ENCODE assay signal across 17 mouse cellular contexts in the genomic region with DNA sequence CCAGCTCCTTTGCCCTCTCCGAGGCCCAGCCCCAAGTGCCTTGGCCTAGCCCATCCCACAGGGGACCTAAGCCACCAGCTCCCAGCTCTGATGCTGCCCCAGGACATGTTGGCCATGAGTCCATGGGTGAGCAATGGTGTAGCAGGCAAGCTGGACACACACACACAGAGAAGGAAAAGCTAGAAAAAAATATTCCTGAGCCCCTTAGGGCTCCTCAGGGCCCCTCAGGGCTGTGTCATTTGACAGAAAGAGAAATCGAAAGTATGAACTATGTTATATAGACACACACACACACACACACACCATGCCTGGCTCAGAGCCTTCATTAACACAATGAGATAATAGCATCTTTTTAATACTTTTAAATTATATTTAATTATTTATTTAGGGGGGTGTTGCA. TPM values are rescaled to one million over a fixed set of nuclear protein-coding genes. Genes with fewer than 3 reads are reported as not detected.
A peak's percentile ranks its signal among the peaks of the same experiment; 100 is the strongest.
DNase-seq lines count a peak whose midpoint lies in the region; ATAC-seq and TF ChIP-seq lines count a peak whose summit lies in the region.
"Had no signal": no experiment of that assay in that cellular context is flagged by ENCODE, and none has a peak within 500 bp of the region (broad histone marks: within the 10 kb centered on the region; RNA-seq: fewer than 3 reads in every experiment).

No protein-coding gene starts in this region.

- H3K4me2 ChIP-seq in heart, embryonic 13.5 days = peak overlapping the region; percentile 18; the same call in 1 of the 2 replicates
- H3K4me2 ChIP-seq in embryonic facial prominence, embryonic 12.5 days (replicated peaks) = peak overlapping the region; percentile 10; the same call in 1 of the 2 replicates
- H3K4me2 ChIP-seq in liver, embryonic 12.5 days = peak overlapping the region; percentile 96
- H3K4me2 ChIP-seq: embryonic facial prominence, embryonic 15.5 days; midbrain, embryonic 15.5 days had no signal

- peaks cover 35% of the 10 kb centered on the region; the same call in 1 of the 2 replicates for H3K27me3 ChIP-seq in heart, embryonic 13.5 days (replicated peaks)
- H3K27me3 ChIP-seq in embryonic facial prominence, embryonic 12.5 days = peaks cover 17% of the 10 kb centered on the region
- H3K27me3 ChIP-seq in liver, embryonic 12.5 days (replicated peaks) = 0 out of 2 replicates have a peak, but pooled peaks cover 4% of the 10 kb centered on the region
- H3K27me3 ChIP-seq in cerebellum, adult 2 months (ENCODE audit: control insufficient read depth, insufficient read depth, low read length) = no peaks in the 10 kb centered on the region

- no peak for ATAC-seq in heart, embryonic 13.5 days (ENCODE audit: extremely low read depth, insufficient number of reproducible peaks, low FRiP score, low TSS enrichment)
- ATAC-seq in embryonic facial prominence, embryonic 12.5 days (ENCODE audit: insufficient number of reproducible peaks, insufficient read depth, low FRiP score, low TSS enrichment) = 0 out of 2 replicates have a peak, but pooled peaks have one; percentile 6
- ATAC-seq in liver, embryonic 12.5 days = no peak
- ATAC-seq: intestine, postnatal 0 days; midbrain, embryonic 15.5 days had no signal

- TF ChIP-seq POLR2A in cerebellum, adult 2 months (IDR thresholded peaks at IDR 0.05; ENCODE audit: borderline replicate concordance, insufficient read depth, low read length) = no peak

- TF ChIP-seq CTCF in cerebellum, adult 2 months (IDR thresholded peaks at IDR 0.05; ENCODE audit: borderline replicate concordance, insufficient read depth, low read depth, low read length) = no peak

- DNase-seq in heart, adult 8-10 months (ENCODE audit: low spot score) = no peak
- DNase-seq in CD4-positive, CD25-positive, alpha-beta regulatory T cell, adult 2 months (ENCODE audit: low read depth, low spot score) = peak; percentile 66
- no peak for DNase-seq in cerebellum, adult 2 months
- no peak for DNase-seq in cerebellum, adult 11-12 months
- no peak for DNase-seq in thymus, postnatal 10 days (ENCODE audit: low spot score in 2 of 2)
- DNase-seq: cerebellum, postnatal 14 days; left cerebral cortex, postnatal 4 days; lung, postnatal 36 days had no signal

- peaks cover 22% of the 10 kb centered on the region for H3K4me1 ChIP-seq in heart, embryonic 13.5 days
- peaks cover 27% of the 10 kb centered on the region for H3K4me1 ChIP-seq in embryonic facial prominence, embryonic 12.5 days
- peaks cover 99% of the 10 kb centered on the region for H3K4me1 ChIP-seq in liver, embryonic 12.5 days
- 0 out of 2 replicates have a peak, but pooled peaks cover 5% of the 10 kb centered on the region for H3K4me1 ChIP-seq in cerebellum, adult 2 months (ENCODE audit: control insufficient read depth, insufficient read depth, low read length)

- H3K9ac ChIP-seq in heart, embryonic 13.5 days = no peak overlapping the region
- no peak overlapping the region for H3K9ac ChIP-seq in embryonic facial prominence, embryonic 12.5 days
- peak overlapping the region; percentile 64 for H3K9ac ChIP-seq in liver, embryonic 12.5 days
- H3K9ac ChIP-seq: embryonic facial prominence, embryonic 15.5 days; midbrain, embryonic 15.5 days had no signal

- no peaks in the 10 kb centered on the region for H3K9me3 ChIP-seq in heart, embryonic 13.5 days
- no peaks in the 10 kb centered on the region for H3K9me3 ChIP-seq in embryonic facial prominence, embryonic 12.5 days
- H3K9me3 ChIP-seq in liver, embryonic 12.5 days (replicated peaks) = no peaks in the 10 kb centered on the region
- H3K9me3 ChIP-seq: embryonic facial prominence, embryonic 15.5 days; midbrain, embryonic 15.5 days had no signal

- no peak overlapping the region for H3K27ac ChIP-seq in heart, embryonic 13.5 days (replicated peaks)
- peak overlapping the region; percentile 69 for H3K27ac ChIP-seq in embryonic facial prominence, embryonic 12.5 days
- peak overlapping the region; percentile 100 for H3K27ac ChIP-seq in liver, embryonic 12.5 days
- H3K27ac ChIP-seq in cerebellum, adult 2 months (ENCODE audit: insufficient read depth, low read length) = no peak overlapping the region
- H3K27ac ChIP-seq: embryonic facial prominence, embryonic 15.5 days; midbrain, embryonic 15.5 days had no signal

- H3K36me3 ChIP-seq in heart, embryonic 13.5 days = no peaks in the 10 kb centered on the region
- H3K36me3 ChIP-seq in embryonic facial prominence, embryonic 12.5 days = no peaks in the 10 kb centered on the region
- H3K36me3 ChIP-seq in liver, embryonic 12.5 days = peaks cover 96% of the 10 kb centered on the region
- H3K36me3 ChIP-seq: embryonic facial prominence, embryonic 15.5 days; midbrain, embryonic 15.5 days had no signal

- WGBS in heart, embryonic 13.5 days = 65% methylated on average over 2 of the region's 2 CpGs
- 49% methylated on average over 2 of the region's 2 CpGs for WGBS in embryonic facial prominence, embryonic 12.5 days
- WGBS in liver, embryonic 12.5 days (ENCODE audit: insufficient replicate concordance) = 62% methylated on average over 2 of the region's 2 CpGs
- 71% methylated on average over 2 of the region's 2 CpGs for WGBS in cerebellum, adult 2 months

- no peak overlapping the region for H3K4me3 ChIP-seq in heart, embryonic 13.5 days
- no peak overlapping the region for H3K4me3 ChIP-seq in embryonic facial prominence, embryonic 12.5 days
- H3K4me3 ChIP-seq in liver, embryonic 12.5 days = no peak overlapping the region
- H3K4me3 ChIP-seq in cerebellum, adult 2 months (replicated peaks; ENCODE audit: insufficient read depth, low read depth, low read length) = no peak overlapping the region
- H3K4me3 ChIP-seq: embryonic facial prominence, embryonic 15.5 days; midbrain, embryonic 15.5 days had no signal

RNA-seq across cellular contexts. Expression of a gene that starts 10.3 kb away (rescaled TPM):
- polyA plus RNA-seq in heart, embryonic 13.5 days (2015; fragmentation: Nextera tagmentation; extraction: Ambion mirVana) = 2.9 and 5.3 TPM in 2 replicates
- total RNA-seq in heart, adult 8-10 months (2022) = 1 to 10 TPM in 1 of 4 experiments, under 1 TPM in 3; 0.44 to 1.3 (median 0.69) TPM
- 2.0 and 2.7 TPM in 2 replicates for polyA plus RNA-seq in embryonic facial prominence, embryonic 12.5 days (2016; fragmentation: Nextera tagmentation; extraction: Ambion mirVana)
- 159 and 161 TPM in 2 replicates for polyA plus RNA-seq in liver, embryonic 12.5 days (2016; fragmentation: Nextera tagmentation; extraction: Ambion mirVana)
- 0.49 and 0.59 TPM in 2 replicates for polyA plus RNA-seq in cerebellum, adult 2 months (2012; rRNA removed)

RNA-seq across cellular contexts. Expression of a gene that starts 19.0 kb away (rescaled TPM):
- 18.1 and 19.3 TPM in 2 replicates for polyA plus RNA-seq in heart, embryonic 13.5 days (2015; fragmentation: Nextera tagmentation; extraction: Ambion mirVana)
- 1 to 10 TPM; 5.9 to 8.3 (median 8.0) TPM for total RNA-seq in heart, adult 8-10 months (2022)
- polyA plus RNA-seq in embryonic facial prominence, embryonic 12.5 days (2016; fragmentation: Nextera tagmentation; extraction: Ambion mirVana) = 23.6 and 26.0 TPM in 2 replicates
- polyA plus RNA-seq in liver, embryonic 12.5 days (2016; fragmentation: Nextera tagmentation; extraction: Ambion mirVana) = 22.9 and 23.5 TPM in 2 replicates
- 89.3 and 95.5 TPM in 2 replicates for polyA plus RNA-seq in cerebellum, adult 2 months (2012; rRNA removed)

RNA-seq across cellular contexts. Expression of a gene that starts 31.4 kb away (rescaled TPM):
- not detected in 2 replicates for polyA plus RNA-seq in heart, embryonic 13.5 days (2015; fragmentation: Nextera tagmentation; extraction: Ambion mirVana)
- not detected for total RNA-seq in heart, adult 8-10 months (2022)
- polyA plus RNA-seq in embryonic facial prominence, embryonic 12.5 days (2016; fragmentation: Nextera tagmentation; extraction: Ambion mirVana) = not detected in 2 replicates
- polyA plus RNA-seq in liver, embryonic 12.5 days (2016; fragmentation: Nextera tagmentation; extraction: Ambion mirVana) = not detected in 2 replicates
- not detected in 2 replicates for polyA plus RNA-seq in cerebellum, adult 2 months (2012; rRNA removed)
- total RNA-seq: gastrocnemius, postnatal 4 days; hematopoietic stem cell, adult 5-6 weeks; left cerebral cortex, postnatal 4 days had no signal
- polyA plus RNA-seq: intestine, postnatal 0 days; midbrain, embryonic 15.5 days; neural tube, embryonic 14.5 days had no signal

RNA-seq across cellular contexts. Expression of a gene that starts 46.6 kb away (rescaled TPM):
- not detected in 2 replicates for polyA plus RNA-seq in heart, embryonic 13.5 days (2015; fragmentation: Nextera tagmentation; extraction: Ambion mirVana)
- under 1 TPM in 1 of 4 experiments, not detected in 3; 0.50 TPM for total RNA-seq in heart, adult 8-10 months (2022)
- 0.26 TPM in 1 of 2 replicates, not detected in the other for polyA plus RNA-seq in embryonic facial prominence, embryonic 12.5 days (2016; fragmentation: Nextera tagmentation; extraction: Ambion mirVana)
- not detected in 2 replicates for polyA plus RNA-seq in liver, embryonic 12.5 days (2016; fragmentation: Nextera tagmentation; extraction: Ambion mirVana)
- polyA plus RNA-seq in cerebellum, adult 2 months (2012; rRNA removed) = 0.22 and 0.39 TPM in 2 replicates
- total RNA-seq: hematopoietic stem cell, adult 5-6 weeks had no signal
- polyA plus RNA-seq: embryonic facial prominence, embryonic 15.5 days; intestine, postnatal 0 days had no signal

Comparison
In these comparisons a context has a peak if more than half of its experiments do, and no peak if none do; other contexts are left out.
1. H3K27ac ChIP-seq: peak in embryonic facial prominence, embryonic 12.5 days (single experiment) and liver, embryonic 12.5 days (single experiment); none in heart, embryonic 13.5 days (single experiment) and cerebellum, adult 2 months (single experiment).
2. H3K4me2 ChIP-seq: peak in every context shown above with its lines; median percentile 96 in liver, embryonic 12.5 days; 18 in heart, embryonic 13.5 days; 10 in embryonic facial prominence, embryonic 12.5 days.
3. RNA of a gene that starts 10.3 kb away (polyA plus RNA-seq): 159 to 161 TPM in liver, embryonic 12.5 days; 2.9 to 5.3 TPM in heart, embryonic 13.5 days, 2.0 to 2.7 TPM in embryonic facial prominence, embryonic 12.5 days and 0.49 to 0.59 TPM in cerebellum, adult 2 months; every median in the first group is over 10 times any median in the second.